Mouse (Mus musculus) frontal cortex, adult (tissue): ENCODE measurements at regions not wholly inside any gene's neighbourhood (a gene's known extent, or its start where the extent isn't known, plus 50 kb on each side); places are given as distances from the start of the nearest gene placed in this dataset.

Source experiments
- ATAC-seq: cut with Nextera tagmentation; 2 replicates; pipeline ENCODE4 v1.9.2; 2017; ENCODE audit warnings: mild to moderate bottlenecking, moderate library complexity, mixed read lengths; ENCODE audit not compliant: low TSS enrichment

GRCm38 (mm10) chr16:24341736-24342135 lies 51.6 kb upstream of the Lpp start:
- no peak for ATAC-seq

GRCm38 (mm10) chr16:24340646-24341045 lies 52.7 kb upstream of the Lpp start:
- no peak for ATAC-seq

DNA sequence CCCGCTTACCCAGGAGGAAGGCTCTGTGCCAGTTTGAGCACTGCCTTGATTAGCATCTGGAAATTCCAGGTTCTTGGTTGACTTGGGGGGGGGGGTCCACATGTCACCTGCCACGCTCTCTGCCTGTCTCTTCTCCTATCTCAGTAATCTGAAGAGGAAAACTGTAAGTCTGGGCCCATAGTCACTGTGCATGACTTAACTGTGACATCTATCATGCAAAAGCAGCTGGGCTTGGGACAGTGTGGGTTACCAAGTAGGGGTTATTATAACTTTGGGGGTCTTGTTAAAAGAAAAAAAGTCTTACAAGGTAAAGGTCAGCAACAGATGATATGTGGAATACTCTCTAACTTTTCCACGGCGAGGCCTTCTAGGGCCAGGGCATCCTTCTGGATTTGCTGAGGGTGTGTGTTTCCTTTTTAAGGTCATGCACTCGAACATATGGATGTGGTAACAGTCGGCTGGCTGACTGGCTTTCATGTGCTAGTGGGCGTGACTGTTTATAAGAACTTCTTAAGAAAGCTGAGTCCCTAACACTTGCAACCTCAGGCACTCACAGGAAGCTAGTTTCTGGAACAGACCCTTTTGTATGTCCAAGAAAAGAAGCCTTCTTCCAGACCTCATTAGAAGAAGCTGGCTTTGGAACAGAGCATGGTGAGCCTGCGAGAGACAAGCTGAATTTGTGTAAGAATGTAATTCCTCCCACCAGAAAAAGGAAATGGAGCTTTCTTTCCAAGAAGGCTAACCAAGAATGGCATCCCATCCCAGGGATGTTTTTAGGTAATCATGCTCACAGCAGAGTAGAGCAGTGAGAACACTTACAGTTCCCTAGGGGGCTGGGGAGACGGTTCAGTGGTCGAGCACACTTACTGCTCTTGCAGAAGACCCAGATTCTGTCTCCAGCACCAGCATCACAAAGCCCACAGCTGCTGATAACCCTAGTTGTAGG lies 53.7 kb upstream of the Lpp start:
- peak; percentile 57; the same call in 1 of the 2 replicates for ATAC-seq

DNA sequence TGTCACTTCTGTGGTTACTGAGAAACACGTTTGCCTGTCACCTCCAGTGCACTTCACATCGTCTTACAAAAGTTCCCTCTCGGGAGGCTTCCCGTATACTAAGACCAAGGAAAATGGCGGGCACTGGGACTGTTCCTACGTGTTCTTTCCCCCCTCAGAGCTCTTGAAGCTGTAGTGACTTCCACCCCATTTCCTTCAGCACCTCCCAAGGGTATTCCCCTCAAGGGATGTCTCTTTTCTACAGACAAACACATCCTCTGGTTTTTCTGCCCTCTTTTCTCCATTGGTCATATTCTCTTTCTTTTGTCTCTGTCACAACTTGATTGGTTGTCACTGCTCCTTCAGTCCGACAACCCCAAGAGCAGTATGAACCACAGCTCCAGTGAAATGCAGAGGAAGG lies 54.9 kb upstream of the Lpp start:
- ATAC-seq = no peak

DNA sequence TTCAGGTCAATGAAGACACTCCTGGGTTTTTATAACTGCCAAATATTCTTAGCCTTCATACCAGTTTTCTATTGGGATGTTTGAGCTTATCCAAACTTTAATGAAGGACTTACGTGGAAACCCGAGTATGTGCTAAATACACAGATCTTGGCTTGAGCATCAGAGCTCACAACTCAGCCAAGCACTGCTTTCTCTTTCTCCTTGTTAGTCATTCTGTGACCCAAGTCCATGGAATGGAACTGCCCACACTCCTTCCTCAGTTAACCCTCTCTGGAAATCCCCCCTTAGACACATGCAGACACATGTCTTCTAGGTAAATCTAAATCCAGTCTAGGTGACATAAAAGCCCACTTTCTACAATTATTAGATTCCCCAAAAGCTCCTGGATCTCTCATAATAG lies 58.9 kb upstream of the Lpp start:
- ATAC-seq = no peak

DNA sequence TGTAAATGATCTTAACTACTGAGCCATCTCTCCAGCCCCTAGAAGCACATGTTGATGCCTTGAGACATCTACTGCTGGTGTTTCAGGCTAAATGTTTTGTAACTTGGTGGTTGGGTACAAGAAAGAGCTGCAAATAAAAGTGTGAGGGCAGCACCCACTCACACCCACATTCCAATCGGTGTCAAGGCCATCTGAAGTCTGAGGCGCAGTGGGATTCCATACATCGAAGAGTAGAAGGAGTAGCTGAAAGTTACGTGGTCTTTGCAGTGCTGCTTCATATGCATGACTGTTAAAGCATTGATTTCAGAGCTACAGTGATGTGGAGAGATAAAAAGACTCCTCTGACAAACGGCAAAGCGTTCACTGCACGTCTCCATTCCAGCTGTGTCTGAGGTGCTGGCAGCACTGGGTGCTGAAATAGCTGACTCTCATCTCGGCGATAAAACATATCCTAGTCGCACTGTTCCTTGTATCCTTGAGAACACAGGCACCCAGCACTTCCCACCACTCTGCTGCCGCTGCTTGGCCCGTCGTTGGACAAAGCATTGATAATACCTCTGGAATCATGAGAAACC lies 61.8 kb upstream of the Lpp start:
- ATAC-seq = no peak

DNA sequence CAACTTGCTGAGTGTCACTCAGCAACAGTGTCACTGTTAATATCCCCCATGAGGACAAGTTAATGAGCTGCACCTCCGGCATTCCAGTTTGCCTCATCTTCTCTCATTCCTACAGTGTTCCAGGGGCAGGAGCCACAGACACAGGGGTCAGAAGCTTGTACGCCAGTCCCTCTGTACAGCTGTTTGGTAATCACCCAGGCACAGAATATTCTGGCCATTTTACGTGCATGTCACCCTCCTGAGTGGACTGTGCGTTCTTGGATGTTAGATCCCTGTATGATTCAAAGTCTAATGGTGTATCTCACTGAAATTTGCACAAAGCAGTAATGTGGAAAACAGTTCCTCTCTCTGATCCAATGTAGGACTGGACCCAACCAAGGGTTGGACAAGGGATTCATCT lies 66.7 kb upstream of the Lpp start:
- ATAC-seq = no peak

GRCm38 (mm10) chr16:24326046-24326445 lies 67.3 kb upstream of the Lpp start:
- ATAC-seq = peak; percentile 38; the same call in 1 of the 2 replicates

- ATAC-seq = no peak
These were observed 68.4 kb upstream of the Lpp start for GRCm38 (mm10) chr16:24324917-24325316.

DNA sequence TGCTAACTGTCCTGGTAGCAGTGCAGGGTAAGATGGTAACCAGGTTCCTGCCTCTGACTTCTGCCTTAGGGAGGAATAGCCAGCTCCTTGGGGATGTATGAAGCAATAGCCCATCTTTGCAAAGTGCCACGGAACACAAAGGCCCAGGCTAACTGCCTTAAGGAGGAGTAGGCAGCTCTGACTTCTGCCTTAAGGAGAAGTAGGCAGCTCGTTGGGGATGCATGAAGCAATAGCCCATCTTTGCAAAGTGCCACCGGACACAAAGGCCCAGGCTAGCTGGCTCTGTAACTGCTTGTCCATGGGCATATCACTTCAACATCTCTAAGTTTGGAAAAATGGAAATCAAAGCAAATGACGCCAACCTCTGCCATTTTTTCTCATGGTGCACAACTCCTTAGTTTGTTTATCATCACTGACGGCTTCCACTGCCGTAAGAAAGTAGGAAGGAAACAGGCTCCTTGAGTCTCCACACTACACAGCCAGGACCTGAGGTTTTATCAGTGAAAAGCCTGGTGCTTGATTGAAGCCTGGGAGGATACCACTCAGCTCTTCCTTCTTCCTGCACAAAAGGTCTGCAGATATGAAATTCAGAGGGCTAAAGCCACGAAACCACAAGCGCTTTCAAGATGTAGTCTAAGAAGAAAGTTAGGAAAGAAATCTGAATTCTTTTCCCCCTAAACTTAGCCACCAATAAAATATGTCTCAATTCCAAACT lies 74.4 kb upstream of the Lpp start:
- no peak for ATAC-seq

- no peak for ATAC-seq
These were observed 79.6 kb upstream of the Lpp start for GRCm38 (mm10) chr16:24313544-24314326.

GRCm38 (mm10) chr16:24305391-24305790 lies 87.9 kb upstream of the Lpp start:
- no peak for ATAC-seq

DNA sequence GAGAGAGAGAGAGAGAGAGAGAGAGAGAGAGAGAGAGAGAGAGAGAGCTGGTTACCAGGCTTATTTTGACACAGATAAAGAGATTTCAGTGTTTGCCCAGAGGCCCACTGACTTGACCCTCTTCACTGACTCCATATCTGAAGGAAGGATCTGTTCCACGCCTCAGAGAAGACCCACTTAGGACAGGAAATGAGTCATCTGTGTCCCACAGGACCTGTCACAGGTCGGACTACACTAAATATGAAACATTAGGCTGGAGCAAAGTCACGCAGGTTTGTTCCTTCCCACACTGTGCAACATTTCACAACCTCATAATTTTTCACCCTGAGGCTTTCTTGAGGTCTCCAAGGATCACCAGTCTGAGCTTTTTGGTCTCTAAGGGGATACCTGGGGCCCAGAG lies 96.5 kb upstream of the Lpp start:
- ATAC-seq = no peak

- no peak for ATAC-seq
These were observed 97.5 kb upstream of the Lpp start for GRCm38 (mm10) chr16:24295626-24296440.

DNA sequence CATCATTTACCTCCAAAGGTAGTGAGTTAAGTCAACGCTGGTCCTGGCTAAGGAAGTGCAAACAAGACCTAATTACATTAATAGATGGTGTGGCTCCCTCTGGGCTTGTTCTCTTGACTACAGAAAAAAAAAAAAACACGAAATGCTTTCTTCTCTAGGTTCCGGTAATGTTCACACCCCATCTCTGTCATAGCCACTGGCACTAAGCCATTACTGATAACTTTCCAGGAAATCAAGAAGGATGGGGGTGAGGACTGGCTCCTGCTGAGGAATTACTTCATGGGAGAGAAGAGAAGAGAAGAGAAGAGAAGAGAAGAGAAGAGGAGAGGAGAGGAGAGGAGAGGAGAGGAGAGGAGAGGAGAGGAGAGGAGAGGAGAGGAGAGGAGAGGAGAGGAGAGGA lies 109.1 kb upstream of the Lpp start:
- no peak for ATAC-seq

- ATAC-seq = peak; percentile 98
These were observed 111.1 kb upstream of the Lpp start for GRCm38 (mm10) chr16:24282194-24282683.

- no peak for ATAC-seq
These were observed 111.7 kb upstream of the Lpp start for GRCm38 (mm10) chr16:24281561-24281960.

DNA sequence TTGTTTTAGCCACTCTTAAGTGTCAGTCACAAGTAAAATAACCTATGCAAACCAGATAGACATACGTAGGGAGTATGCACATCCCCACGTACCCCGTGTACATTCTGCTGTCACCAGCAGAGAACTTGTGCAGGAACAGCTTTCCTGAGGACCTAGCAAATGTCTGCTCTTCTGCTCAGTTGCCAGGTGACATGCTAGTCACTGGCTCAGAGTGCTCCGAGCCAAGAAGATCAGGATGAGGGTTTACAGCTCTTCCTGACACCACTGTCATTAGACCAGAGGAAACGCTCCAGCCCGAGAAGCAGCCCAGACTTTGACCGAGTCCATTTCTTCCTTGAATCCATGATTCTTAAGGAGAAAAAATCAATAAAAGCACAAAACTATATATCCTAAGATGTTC lies 115.5 kb upstream of the Lpp start:
- no peak for ATAC-seq

DNA sequence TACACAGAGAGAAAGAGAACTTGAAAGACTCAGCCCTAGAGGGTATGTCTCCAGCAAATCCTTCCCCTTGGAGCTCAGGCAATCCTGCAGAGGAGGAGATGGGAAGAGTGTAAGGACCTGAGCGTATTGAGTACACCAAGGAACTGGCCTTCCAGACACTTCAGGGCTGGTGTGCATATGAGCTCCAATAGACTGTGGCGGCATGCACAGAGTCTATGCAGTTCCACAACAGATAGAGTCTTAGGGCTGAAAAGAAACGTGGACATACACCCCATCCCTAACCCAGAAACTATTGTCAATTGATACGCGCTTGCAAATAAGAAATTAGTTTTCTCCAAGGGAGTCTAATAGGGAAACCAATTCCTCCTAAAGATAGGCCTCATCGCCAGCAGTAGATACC lies 130.6 kb upstream of the Lpp start:
- ATAC-seq = no peak

- no peak for ATAC-seq
These were observed 133.5 kb upstream of the Lpp start for GRCm38 (mm10) chr16:24259711-24260230.

DNA sequence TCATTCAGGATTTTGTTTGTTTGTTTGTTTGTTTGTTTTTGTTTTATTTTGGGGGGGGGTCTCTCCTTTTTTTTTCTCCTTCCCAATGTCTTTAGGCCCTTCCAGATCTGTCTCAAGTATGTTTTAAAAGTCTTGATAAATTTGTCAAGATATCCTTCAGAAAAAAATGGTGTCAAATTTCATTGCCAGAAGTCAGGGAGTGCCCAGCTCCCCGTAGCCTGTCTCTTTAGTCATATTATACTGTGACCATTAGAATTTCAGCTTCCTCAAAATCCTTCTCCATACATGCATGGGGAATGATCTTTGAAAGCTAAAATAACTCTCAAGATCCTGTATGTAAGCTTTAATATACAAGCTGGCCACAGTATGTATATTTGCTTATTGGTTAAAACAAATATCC lies 134.3 kb upstream of the Lpp start:
- no peak for ATAC-seq
